In genomic region chr2:91924726-91925125, GRCm38 (mm10) we compare ENCODE assay signal across 22 mouse cellular contexts. TPM values are rescaled to one million over a fixed set of nuclear protein-coding genes. Genes with fewer than 3 reads are reported as not detected.
DNase-seq lines count a peak whose midpoint lies in the region; ATAC-seq and TF ChIP-seq lines count a peak whose summit lies in the region.
"Had no signal": no experiment of that assay in that cellular context is flagged by ENCODE, and none has a peak within 500 bp of the region (broad histone marks: within the 10 kb centered on the region; RNA-seq: fewer than 3 reads in every experiment).

No protein-coding gene starts in this region.

- no peak overlapping the region for H3K9ac ChIP-seq in midbrain, embryonic 11.5 days (ENCODE audit: low read length)
- no peak overlapping the region for H3K9ac ChIP-seq in midbrain, embryonic 14.5 days (replicated peaks; ENCODE audit: low read length)
- no peak overlapping the region for H3K9ac ChIP-seq in hindbrain, embryonic 14.5 days
- H3K9ac ChIP-seq: embryonic facial prominence, embryonic 12.5 days; forebrain, embryonic 13.5 days; forebrain, postnatal 0 days; heart, embryonic 12.5 days had no signal

- H3K4me2 ChIP-seq in midbrain, embryonic 11.5 days = no peak overlapping the region
- no peak overlapping the region for H3K4me2 ChIP-seq in midbrain, embryonic 14.5 days (ENCODE audit: low read length)
- no peak overlapping the region for H3K4me2 ChIP-seq in hindbrain, embryonic 14.5 days (replicated peaks)

- H3K27me3 ChIP-seq in midbrain, embryonic 11.5 days (ENCODE audit: control insufficient read depth, insufficient read depth, low read length) = peaks cover 42% of the 10 kb centered on the region
- H3K27me3 ChIP-seq in midbrain, embryonic 14.5 days (ENCODE audit: control insufficient read depth, insufficient read depth, low read length) = peaks cover 33% of the 10 kb centered on the region
- H3K27me3 ChIP-seq in hindbrain, embryonic 14.5 days (ENCODE audit: control insufficient read depth, insufficient read depth, low read length) = peaks cover 54% of the 10 kb centered on the region

- intact Hi-C loops in heart, postnatal 14 days (cut with DNase I) = loop anchor here (2.0 kb wide), 1 partner anchor 146 kb away; no protein-coding TSS in a partner anchor

- peaks cover 18% of the 10 kb centered on the region for H3K4me1 ChIP-seq in midbrain, embryonic 11.5 days (ENCODE audit: control insufficient read depth, insufficient read depth, low read length)
- peaks cover 18% of the 10 kb centered on the region for H3K4me1 ChIP-seq in midbrain, embryonic 14.5 days (ENCODE audit: control insufficient read depth, insufficient read depth, low read length)
- H3K4me1 ChIP-seq in olfactory bulb, adult 2 months (ENCODE audit: control insufficient read depth, insufficient read depth, low read length) = peaks cover 57% of the 10 kb centered on the region
- peaks cover 13% of the 10 kb centered on the region for H3K4me1 ChIP-seq in hindbrain, embryonic 14.5 days (replicated peaks; ENCODE audit: control insufficient read depth, insufficient read depth, low read length)

- no peak overlapping the region for H3K4me3 ChIP-seq in midbrain, embryonic 11.5 days (ENCODE audit: low read depth, low read length)
- no peak overlapping the region for H3K4me3 ChIP-seq in midbrain, embryonic 14.5 days (replicated peaks; ENCODE audit: low read depth, low read length)
- H3K4me3 ChIP-seq in olfactory bulb, adult 2 months (ENCODE audit: insufficient read depth, low read depth, low read length) = peak overlapping the region; percentile 27
- no peak overlapping the region for H3K4me3 ChIP-seq in hindbrain, embryonic 14.5 days (replicated peaks; ENCODE audit: low read length)
- H3K4me3 ChIP-seq: embryonic facial prominence, embryonic 12.5 days had no signal

- no peak overlapping the region for H3K27ac ChIP-seq in midbrain, embryonic 11.5 days (ENCODE audit: low read depth, low read length)
- no peak overlapping the region for H3K27ac ChIP-seq in midbrain, embryonic 14.5 days (replicated peaks; ENCODE audit: low read depth, low read length)
- peak overlapping the region; percentile 68 for H3K27ac ChIP-seq in olfactory bulb, adult 2 months (ENCODE audit: insufficient read depth, low read depth, low read length)
- no peak overlapping the region for H3K27ac ChIP-seq in hindbrain, embryonic 14.5 days
- H3K27ac ChIP-seq: embryonic facial prominence, embryonic 12.5 days; forebrain, embryonic 13.5 days had no signal

- no peak for TF ChIP-seq POLR2A in olfactory bulb, adult 2 months (IDR thresholded peaks at IDR 0.05; ENCODE audit: insufficient read depth, low read depth, low read length)

- no peaks in the 10 kb centered on the region for H3K9me3 ChIP-seq in midbrain, embryonic 11.5 days (ENCODE audit: control insufficient read depth, low read length)
- H3K9me3 ChIP-seq in midbrain, embryonic 14.5 days (ENCODE audit: control insufficient read depth, low read length) = no peaks in the 10 kb centered on the region
- no peaks in the 10 kb centered on the region for H3K9me3 ChIP-seq in hindbrain, embryonic 14.5 days (ENCODE audit: control insufficient read depth, low read length)
- H3K9me3 ChIP-seq: embryonic facial prominence, embryonic 12.5 days; forebrain, embryonic 13.5 days; heart, embryonic 12.5 days had no signal

- no peak for TF ChIP-seq CTCF in olfactory bulb, adult 2 months (IDR thresholded peaks at IDR 0.05; ENCODE audit: insufficient read depth, low read depth, low read length)

- WGBS in midbrain, embryonic 11.5 days = 67% methylated on average over 1 of the region's 1 CpGs
- 48% methylated on average over 1 of the region's 1 CpGs for WGBS in midbrain, embryonic 14.5 days
- 38% methylated on average over 1 of the region's 1 CpGs for WGBS in olfactory bulb, adult 2 months
- 48% methylated on average over 1 of the region's 1 CpGs for WGBS in hindbrain, embryonic 14.5 days

- peak; percentile 82 for DNase-seq in heart, adult 11 months
- no peak for DNase-seq in heart, postnatal 14 days
- DNase-seq in midbrain, embryonic 11.5 days (ENCODE audit: low spot score, missing footprints) = peak; percentile 68
- no peak for DNase-seq in midbrain, embryonic 14.5 days
- DNase-seq in ES-CJ7 (ENCODE audit: low read depth, low spot score) = peak; percentile 21
- no peak for DNase-seq in hindbrain, embryonic 14.5 days (ENCODE audit: low spot score)

- no peaks in the 10 kb centered on the region for H3K36me3 ChIP-seq in midbrain, embryonic 11.5 days (ENCODE audit: control insufficient read depth, insufficient read depth, low read length)
- H3K36me3 ChIP-seq in midbrain, embryonic 14.5 days (ENCODE audit: control insufficient read depth, insufficient read depth, low read length) = peaks cover 2% of the 10 kb centered on the region; the same call in 1 of the 2 replicates
- H3K36me3 ChIP-seq in hindbrain, embryonic 14.5 days (replicated peaks; ENCODE audit: control insufficient read depth, insufficient read depth) = peaks cover 2% of the 10 kb centered on the region; the same call in 1 of the 2 replicates
- H3K36me3 ChIP-seq: heart, embryonic 12.5 days had no signal

- ATAC-seq in midbrain, embryonic 11.5 days (ENCODE audit: low FRiP score) = no peak
- ATAC-seq in midbrain, embryonic 14.5 days (ENCODE audit: low FRiP score, low TSS enrichment) = no peak
- no peak for ATAC-seq in hindbrain, embryonic 14.5 days (ENCODE audit: low FRiP score)
- ATAC-seq: forebrain, embryonic 13.5 days; hindbrain, embryonic 16.5 days had no signal

RNA-seq across cellular contexts. Expression of gene Chrm4, which starts 2.3 kb away (rescaled TPM):
- not detected for total RNA-seq in heart, postnatal 14 days (2021)
- polyA plus RNA-seq in midbrain, embryonic 11.5 days (2014; fragmentation: Nextera tagmentation; extraction: Ambion mirVana) = 0.26 and 0.37 TPM in 2 replicates
- polyA plus RNA-seq in midbrain, embryonic 14.5 days (2014; fragmentation: Nextera tagmentation; extraction: Ambion mirVana) = 0.34 and 0.65 TPM in 2 replicates
- polyA plus RNA-seq in olfactory bulb, adult 2 months (2012; ENCODE audit: insufficient read depth, insufficient read length, low replicate concordance, missing spikeins) = not detected in 2 replicates
- 0.52 and 0.67 TPM in 2 replicates for polyA plus RNA-seq in hindbrain, embryonic 14.5 days (2014; fragmentation: Nextera tagmentation; extraction: Ambion mirVana)
- total RNA-seq: gastrocnemius, adult 18-20 months; gastrocnemius, postnatal 14 days; heart, adult 8-10 months; heart, postnatal 36 days had no signal
- polyA plus RNA-seq: heart, embryonic 16.5 days; intestine, embryonic 14.5 days had no signal

RNA-seq across cellular contexts. Expression of gene Mdk, which starts 7.4 kb away (rescaled TPM):
- total RNA-seq in heart, postnatal 14 days (2021) = 10 to 100 TPM; 15.7 to 16.8 TPM
- 926 and 968 TPM in 2 replicates for polyA plus RNA-seq in midbrain, embryonic 11.5 days (2014; fragmentation: Nextera tagmentation; extraction: Ambion mirVana)
- polyA plus RNA-seq in midbrain, embryonic 14.5 days (2014; fragmentation: Nextera tagmentation; extraction: Ambion mirVana) = 131 and 196 TPM in 2 replicates
- polyA plus RNA-seq in olfactory bulb, adult 2 months (2012; ENCODE audit: insufficient read depth, insufficient read length, low replicate concordance, missing spikeins) = not detected in 2 replicates
- 154 and 171 TPM in 2 replicates for polyA plus RNA-seq in hindbrain, embryonic 14.5 days (2014; fragmentation: Nextera tagmentation; extraction: Ambion mirVana)
- total RNA-seq: common myeloid progenitor, adult 5-6 weeks had no signal

RNA-seq across cellular contexts. Expression of gene Gm9821, which starts 20.8 kb away (rescaled TPM):
- not detected for total RNA-seq in heart, postnatal 14 days (2021)
- polyA plus RNA-seq in midbrain, embryonic 11.5 days (2014; fragmentation: Nextera tagmentation; extraction: Ambion mirVana) = 0.25 TPM in 1 of 2 replicates, not detected in the other
- polyA plus RNA-seq in midbrain, embryonic 14.5 days (2014; fragmentation: Nextera tagmentation; extraction: Ambion mirVana) = 0.14 and 0.26 TPM in 2 replicates
- not detected in 2 replicates for polyA plus RNA-seq in olfactory bulb, adult 2 months (2012; ENCODE audit: insufficient read depth, insufficient read length, low replicate concordance, missing spikeins)
- 0.39 TPM in 1 of 2 replicates, not detected in the other for polyA plus RNA-seq in hindbrain, embryonic 14.5 days (2014; fragmentation: Nextera tagmentation; extraction: Ambion mirVana)
- total RNA-seq: adrenal gland, postnatal 10 days; adrenal gland, postnatal 4 days; forebrain, postnatal 0 days; gastrocnemius, adult 18-20 months; gastrocnemius, postnatal 14 days; heart, adult 8-10 months; heart, postnatal 36 days had no signal
- polyA plus RNA-seq: brain, embryonic 14.5 days; forebrain, postnatal 0 days had no signal

RNA-seq across cellular contexts. Expression of gene Dgkz, which starts 50.9 kb away (rescaled TPM):
- total RNA-seq in heart, postnatal 14 days (2021) = 10 to 100 TPM; 62.3 to 63.1 TPM
- polyA plus RNA-seq in midbrain, embryonic 11.5 days (2014; fragmentation: Nextera tagmentation; extraction: Ambion mirVana) = 19.2 and 23.7 TPM in 2 replicates
- 27.5 and 32.0 TPM in 2 replicates for polyA plus RNA-seq in midbrain, embryonic 14.5 days (2014; fragmentation: Nextera tagmentation; extraction: Ambion mirVana)
- 328 TPM in 1 of 2 replicates, not detected in the other for polyA plus RNA-seq in olfactory bulb, adult 2 months (2012; ENCODE audit: insufficient read depth, insufficient read length, low replicate concordance, missing spikeins)
- 39.0 and 42.6 TPM in 2 replicates for polyA plus RNA-seq in hindbrain, embryonic 14.5 days (2014; fragmentation: Nextera tagmentation; extraction: Ambion mirVana)

Comparison
In these comparisons a context has a peak if more than half of its experiments do, and no peak if none do; other contexts are left out.
1. DNase-seq: peak in heart, adult 11 months (single experiment), midbrain, embryonic 11.5 days (single experiment) and ES-CJ7 (single experiment); none in heart, postnatal 14 days (0 of 2), midbrain, embryonic 14.5 days (single experiment) and hindbrain, embryonic 14.5 days (single experiment).
2. RNA of gene Mdk, which starts 7.4 kb away (polyA plus RNA-seq): 926 to 968 TPM in midbrain, embryonic 11.5 days, 131 to 196 TPM in midbrain, embryonic 14.5 days and 154 to 171 TPM in hindbrain, embryonic 14.5 days; not detected in olfactory bulb, adult 2 months; every median in the first group is over 100 times any median in the second.